Mouse (Mus musculus): ENCODE results near the gene Sema4b.

DNA sequence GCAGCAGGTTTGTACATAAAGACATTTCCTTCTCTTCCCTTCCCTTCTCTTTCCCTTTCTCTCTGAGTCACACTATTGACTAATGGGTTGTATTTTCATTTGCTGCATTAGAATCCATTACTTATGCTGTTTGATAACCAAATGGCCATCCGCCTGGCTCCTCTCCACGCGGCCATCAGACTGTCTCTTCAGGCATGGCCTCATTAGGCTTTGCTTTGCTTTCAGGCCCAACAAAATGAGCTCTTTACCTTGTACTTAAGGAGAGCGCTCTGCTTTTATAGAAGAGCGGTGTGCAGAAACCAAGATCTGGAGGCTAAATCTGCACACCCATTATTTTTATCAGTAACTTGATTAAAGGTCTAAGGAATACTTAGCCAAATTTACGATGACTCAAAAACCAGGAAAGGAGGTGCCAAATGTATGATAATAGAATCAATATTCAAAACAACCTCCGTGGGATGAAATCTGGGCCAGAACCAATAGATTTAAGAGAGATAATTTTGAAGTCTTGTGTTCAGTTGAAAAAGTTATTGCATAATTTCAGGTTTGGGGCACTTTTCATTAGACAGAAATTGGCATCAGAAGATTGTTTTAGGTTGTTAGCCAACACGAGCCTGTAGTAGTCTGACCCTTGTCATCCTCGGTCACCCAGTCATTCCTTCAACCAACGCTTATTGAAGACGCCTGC, 9.1 kb downstream of the Sema4b start:
- TF ChIP-seq POLR2A (IDR thresholded peaks at IDR 0.05; ENCODE audit: low read depth, low read length) (no peak), MAFK (IDR thresholded peaks at IDR 0.05; ENCODE audit: insufficient replicate concordance, low read length) (no peak), CTCF (conservative IDR thresholded peaks at IDR 0.05 in 1 of 2, IDR thresholded peaks at IDR 0.05 in 1 of 2; ENCODE audit: low read depth in 2 of 2, low read length in 2 of 2) (no peak), USF1 (IDR thresholded peaks at IDR 0.05; ENCODE audit: low read depth, low read length) (no peak), NRF1 (IDR thresholded peaks at IDR 0.05; ENCODE audit: low read depth, low read length) (no peak), IRF4 (IDR thresholded peaks at IDR 0.05; ENCODE audit: low read depth, low read length) (no peak), EP300 (IDR thresholded peaks at IDR 0.05; ENCODE audit: low read length) (no peak), MYC (IDR thresholded peaks at IDR 0.05; ENCODE audit: low read depth, low read length) (no peak), RAD21 (IDR thresholded peaks at IDR 0.05; ENCODE audit: low read depth, low read length) (no peak), USF2 (conservative IDR thresholded peaks at IDR 0.05; ENCODE audit: low read depth, low read length) (no peak), E2F4 (IDR thresholded peaks at IDR 0.05; ENCODE audit: insufficient replicate concordance, low read depth, low read length) (no peak), TCF12 (IDR thresholded peaks at IDR 0.05; ENCODE audit: low read depth, low read length) (no peak)
